Mouse (Mus musculus) gastrocnemius, postnatal 10 days (tissue): ENCODE results near the gene Vmp1. TPM values are rescaled to one million over a fixed set of nuclear protein-coding genes. Genes with fewer than 3 reads are reported as not detected.

Experiments used
- DNase-seq: peaks from one replicate; pipeline ENCODE4 v3.0.0; 2021; ENCODE audit warnings: mixed read lengths
- long read RNA-seq, 2 experiments: library from polyadenylated mRNA; stranded (forward); transcript quantifications; one replicate each; pipeline ENCODE4 v2.0.0; 2021
- total RNA-seq, 2 experiments: library from RNA; stranded (reverse); gene quantifications; 2 replicates each; pipeline ENCODE4 v1.2.3; 2021

Gene Vmp1
- total RNA-seq: 10 to 100 TPM; 55.6 to 58.5 TPM
- long read RNA-seq, experiment 1, transcript Vmp1-201 (12 exons, 2,787 nt): major isoform, 81 of 86 reads
- long read RNA-seq, experiment 1, partial matches to known transcripts: 3 of 86 reads
- long read RNA-seq, experiment 1, other reads (novel, unspliced or antisense): 2 of 86 reads
- long read RNA-seq, experiment 2, transcript Vmp1-201 (12 exons, 2,787 nt): major isoform, 81 of 94 reads
- long read RNA-seq, experiment 2, partial matches to known transcripts: 2 of 94 reads
- long read RNA-seq, experiment 2, other reads (novel, unspliced or antisense): 11 of 94 reads

DNA sequence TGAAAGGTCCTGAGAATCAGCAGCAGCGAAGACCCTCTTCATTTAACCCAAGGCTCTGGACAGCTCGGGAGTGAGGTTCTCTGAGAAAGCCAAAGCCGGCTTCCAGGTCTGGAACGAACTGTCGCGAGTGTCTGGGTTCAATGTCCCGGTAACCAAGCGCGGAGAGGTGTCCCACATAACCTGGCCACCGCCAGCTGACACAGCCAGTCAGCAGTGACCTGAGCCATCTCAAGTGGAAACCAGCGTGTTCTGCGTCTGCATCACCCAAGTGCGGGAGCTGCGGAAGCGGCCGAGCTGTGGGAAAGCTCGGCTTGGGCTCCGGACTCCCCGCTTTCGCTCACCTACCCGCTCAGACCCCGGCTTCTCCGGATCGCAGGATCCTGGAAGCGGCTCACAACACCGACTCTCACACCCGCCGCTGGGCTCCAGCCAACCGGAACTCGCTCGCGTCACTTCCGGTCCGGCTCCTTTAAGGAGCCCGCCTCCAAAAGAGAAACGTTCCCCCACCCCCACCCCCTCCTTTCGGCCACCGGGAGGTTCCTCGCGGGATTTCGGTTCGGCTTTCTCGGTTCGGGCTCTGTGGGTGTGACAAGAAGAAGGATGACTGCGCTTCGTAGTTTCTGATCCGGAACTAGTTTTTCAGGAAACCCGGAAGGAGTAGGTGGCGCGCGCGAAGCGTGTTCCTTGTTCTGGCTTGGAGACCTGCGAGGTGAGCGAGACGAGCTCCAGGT, at the start of gene Vmp1, which contains the start of gene Ptrh2:
Gene Vmp1 (minus strand): TSS at position 442 of the 731 bp plus-strand sequence.
Gene Ptrh2 (plus strand): TSS at position 591 of the 731 bp plus-strand sequence.
- DNase-seq: peak; percentile 97

DNA sequence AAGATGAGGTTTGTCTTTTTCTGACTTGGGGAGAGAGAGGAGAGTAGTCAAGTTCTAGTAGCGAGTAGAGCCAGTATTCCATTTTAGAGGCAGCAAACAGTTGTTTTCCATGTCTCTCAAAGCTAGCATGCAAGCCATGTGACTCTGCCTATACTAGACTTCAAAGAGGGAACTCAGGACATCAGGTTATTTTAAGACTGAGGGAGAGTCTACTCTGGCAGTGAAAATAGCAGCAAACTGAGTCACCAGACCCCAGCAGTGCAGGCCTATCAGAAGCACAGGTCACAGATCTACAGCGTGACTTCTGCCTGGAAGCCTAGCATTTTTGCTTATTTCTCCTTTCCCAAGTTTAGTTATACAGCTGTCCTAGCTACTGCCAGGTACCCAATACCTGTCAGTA, 47.8 kb upstream of the Vmp1 start:
- no peak for DNase-seq

DNA sequence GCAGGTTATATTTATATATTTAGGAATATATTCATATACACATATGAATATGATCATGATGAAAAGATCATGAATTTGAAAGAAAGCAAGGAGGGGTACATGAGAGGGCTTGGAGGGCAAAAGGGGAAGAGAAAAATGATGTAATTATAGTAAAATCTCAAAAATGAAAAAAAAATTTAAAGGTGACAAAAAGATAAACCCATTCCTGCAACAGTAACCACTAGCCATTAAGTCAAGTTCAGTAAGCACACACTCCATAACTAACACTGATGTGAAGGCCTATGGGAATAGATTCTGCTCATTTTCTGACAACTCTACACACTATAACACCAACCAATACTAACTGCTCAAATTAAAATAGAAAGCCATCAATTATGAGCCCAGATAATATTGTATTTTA, 42.0 kb upstream of the Vmp1 start:
- no peak for DNase-seq

DNA sequence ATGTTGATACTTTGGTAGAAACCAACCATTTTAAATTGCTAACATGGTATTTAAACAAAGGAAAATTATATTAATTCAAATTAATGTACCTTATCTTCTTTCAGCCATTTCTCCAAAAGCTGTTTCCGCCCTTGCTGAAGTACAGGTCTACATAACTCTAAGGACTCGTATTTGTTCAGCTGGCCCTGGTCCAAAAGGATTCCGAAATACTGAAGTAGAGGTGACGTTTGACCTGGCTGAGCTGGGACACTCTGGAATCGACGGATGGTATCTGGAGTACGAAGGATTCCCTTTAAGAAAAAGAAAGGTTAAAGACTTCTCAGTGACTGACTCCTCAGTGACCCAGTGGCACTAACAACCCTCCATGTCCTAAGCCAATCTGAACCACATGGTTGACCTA, 41.3 kb upstream of the Vmp1 start:
- DNase-seq: no peak

DNA sequence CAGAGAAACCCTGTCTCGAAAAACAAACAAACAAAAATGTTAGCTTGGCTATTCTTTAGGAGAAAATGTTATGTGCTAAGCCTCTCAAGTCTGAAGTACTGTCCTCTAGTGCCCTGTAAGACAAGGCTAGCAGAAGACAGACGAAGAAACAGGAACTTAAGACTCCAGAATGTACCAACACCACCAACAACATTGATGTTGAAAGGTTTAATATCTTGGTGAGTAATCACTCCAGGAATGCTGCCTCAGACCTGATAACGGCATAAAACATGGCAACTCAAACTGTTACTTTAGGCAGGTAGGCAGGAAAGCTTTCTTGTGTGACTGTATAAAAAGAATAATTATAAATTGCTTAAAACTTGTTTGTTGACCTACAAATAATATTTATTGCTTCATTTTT, 40.4 kb upstream of the Vmp1 start:
- no peak for DNase-seq

DNA sequence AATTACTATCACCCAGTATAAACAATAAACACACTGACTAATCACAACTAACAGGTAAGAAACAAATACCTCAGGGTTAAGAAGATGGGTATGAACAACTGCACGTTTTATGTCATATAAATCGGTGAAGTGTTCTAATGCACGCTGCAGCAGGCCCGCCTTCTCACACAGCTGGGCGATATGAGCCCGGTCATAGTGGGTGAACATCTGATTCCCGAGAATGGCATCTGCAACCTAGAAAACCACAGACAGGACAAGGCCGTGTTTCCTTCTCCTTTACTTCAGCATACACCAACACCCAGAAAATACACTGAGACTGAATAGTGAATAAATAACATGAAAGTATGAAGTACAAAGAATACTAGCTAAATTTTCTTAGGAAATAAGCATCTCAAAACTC, 35.8 kb upstream of the Vmp1 start:
- DNase-seq: no peak

DNA sequence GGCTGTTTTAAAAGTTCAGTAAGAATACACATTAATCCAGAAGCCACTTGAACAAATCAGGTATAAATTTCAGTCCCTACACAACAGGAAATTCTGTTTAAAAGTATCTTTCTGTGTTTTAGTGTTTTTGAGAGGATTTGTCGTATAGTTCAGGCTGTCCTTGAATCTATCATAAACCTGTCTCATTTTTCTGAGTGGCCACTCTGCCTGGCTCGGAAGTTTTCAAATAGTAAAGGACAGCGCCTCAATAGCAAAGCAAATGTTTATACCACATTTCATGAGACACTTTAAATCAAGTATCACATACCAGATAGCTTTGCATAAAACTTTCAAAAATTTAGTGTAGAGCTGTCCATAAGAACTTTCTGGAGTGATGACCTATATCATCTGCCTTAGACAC, 34.7 kb upstream of the Vmp1 start:
- DNase-seq: no peak

DNA sequence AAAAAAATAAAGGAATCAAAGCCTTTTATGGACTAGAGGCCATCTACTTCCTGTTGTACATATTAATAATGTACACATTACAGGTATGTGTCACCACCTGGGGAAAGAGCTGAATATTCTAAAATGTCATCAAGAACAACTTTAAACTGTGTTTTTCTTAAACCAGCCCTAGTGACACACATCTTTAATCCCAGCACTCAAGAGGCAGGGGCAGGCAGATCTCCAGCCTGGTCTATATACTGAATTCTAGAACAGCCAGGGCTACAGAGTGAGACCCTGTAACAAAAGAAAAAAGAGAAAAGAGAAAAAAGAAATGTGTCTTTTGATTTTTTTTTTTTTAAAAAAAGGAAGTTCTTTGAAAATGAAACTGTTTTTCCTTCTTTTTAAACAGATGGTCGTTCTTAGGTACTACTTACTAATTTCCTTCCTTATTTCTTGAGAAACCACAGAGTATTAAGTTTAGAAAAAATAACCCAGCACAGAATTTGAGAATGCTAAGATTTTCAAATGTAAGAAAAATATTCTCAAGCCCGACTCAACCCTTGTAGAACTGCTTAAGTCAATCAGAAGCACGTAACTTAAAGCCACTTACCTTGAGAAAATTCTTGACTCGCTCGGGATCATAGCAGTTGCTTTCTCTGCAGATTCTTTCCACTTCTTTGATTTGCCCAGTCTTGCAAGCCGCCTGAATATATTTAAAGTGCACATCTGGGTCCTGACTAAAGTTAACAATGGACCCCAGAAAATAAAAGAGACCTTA, 33.9 kb upstream of the Vmp1 start:
- DNase-seq: no peak

DNA sequence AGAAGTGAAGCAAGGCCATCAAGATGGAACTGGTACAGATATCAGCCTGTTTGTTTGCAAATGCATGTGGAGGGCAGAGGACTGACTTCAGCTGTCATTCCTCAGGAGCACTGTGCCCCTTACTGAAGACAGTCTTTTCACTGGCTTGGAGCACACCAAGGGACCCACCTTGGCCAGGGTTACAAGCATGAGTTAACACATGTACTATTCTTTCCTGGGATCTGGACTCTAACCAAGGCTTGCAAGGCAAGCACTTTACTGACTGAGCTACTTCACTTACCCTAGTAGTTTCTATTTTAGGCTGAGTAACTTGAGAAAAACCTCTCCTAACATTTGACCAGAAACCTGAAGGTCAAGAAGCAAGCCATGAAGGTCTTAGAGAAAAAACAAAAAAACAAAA, 31.0 kb upstream of the Vmp1 start:
- DNase-seq: peak; percentile 4

DNA sequence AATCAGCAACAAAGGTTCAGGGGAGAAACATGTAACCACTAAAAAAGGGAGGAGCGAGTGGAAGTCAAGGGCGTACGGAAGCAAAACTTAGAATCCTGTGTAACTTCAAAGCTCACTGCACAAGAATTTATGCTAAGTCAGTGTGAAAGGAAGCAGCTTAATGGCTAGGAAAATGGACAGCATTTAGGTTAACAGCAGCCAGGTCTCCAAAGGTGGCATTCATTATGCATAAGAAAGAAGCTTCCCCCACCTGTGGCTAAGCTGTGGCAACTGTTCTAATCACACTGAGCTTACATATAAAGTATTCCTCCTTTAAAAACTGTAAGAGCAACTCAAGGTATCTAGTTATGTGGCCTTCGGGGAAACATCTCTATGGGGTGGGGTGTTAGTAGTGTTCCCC, 17.5 kb upstream of the Vmp1 start:
- no peak for DNase-seq

DNA sequence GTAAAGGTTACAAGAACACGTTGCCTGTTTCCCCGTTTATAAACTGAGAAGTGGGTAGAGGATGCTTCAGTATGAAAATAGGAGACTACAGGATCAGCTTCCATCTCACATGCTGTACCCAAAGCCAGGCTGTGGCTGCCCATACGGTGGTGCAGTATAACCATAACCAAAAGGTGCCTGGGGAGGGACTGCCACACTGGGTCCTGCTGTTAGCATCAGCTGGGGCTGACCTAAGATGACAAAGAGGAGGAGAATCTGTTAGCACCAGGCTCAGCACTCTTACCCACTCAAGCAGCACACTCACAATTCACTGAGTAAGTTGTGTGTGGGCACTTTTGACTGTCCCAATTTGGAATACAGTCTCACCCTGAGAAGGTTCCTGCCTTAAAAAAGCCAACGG, 11.8 kb upstream of the Vmp1 start:
- DNase-seq: no peak

DNA sequence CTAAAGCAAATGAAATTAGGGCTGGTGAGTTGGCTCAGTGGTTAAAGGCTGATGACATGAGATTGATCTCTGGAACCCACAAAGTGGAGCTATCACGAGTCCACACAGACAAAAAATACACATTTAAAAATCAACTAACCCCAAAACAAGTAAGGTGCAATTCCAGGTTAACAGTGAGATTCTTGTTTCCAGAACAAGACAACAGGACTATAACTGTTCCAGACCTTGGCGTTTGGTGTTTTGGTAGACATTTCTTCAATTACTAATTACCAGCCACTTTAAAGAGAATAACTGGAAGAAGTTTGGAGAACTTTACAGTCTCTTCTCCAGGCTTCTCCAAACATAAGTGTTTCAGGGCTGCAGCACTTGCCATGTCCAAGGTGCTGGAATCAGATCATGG, 8.9 kb upstream of the Vmp1 start:
- no peak for DNase-seq

DNA sequence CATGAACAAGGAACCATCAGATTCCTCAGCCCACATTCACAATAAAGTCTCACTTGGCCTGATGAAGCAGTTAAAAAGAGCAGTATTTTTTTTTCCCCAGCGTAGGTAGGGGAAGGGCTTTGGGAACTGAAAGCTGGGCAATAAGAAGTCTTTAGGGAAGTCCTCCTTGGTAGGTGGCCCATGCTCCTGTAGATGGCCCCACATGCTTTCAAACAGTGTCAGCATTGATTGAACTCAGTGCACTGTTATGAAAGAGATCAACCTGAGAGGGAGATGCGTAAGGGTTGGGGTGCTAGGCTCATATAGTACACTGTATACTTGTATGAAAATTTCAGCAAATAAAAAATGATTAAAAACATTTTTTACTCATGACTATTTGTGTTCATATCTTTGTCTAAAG, 8.3 kb upstream of the Vmp1 start:
- no peak for DNase-seq

DNA sequence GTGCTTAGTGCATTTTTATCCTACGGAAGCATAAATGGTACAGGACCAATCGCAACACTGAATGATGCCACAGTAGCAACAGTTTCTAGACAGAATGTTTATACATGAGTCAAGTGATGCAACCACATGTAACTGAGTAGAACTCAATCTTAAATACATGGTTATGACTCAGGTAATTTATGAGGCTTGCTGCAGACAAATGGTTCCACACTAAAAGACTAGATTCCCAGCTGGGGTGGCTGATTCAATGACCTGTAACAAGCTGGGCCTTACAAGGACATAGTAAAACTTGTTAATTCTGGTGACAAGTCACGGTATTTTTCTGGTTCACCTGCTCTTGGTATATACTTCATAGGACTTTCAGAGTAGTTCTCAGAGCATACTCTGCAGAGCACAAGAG, 7.8 kb upstream of the Vmp1 start:
- DNase-seq: no peak

DNA sequence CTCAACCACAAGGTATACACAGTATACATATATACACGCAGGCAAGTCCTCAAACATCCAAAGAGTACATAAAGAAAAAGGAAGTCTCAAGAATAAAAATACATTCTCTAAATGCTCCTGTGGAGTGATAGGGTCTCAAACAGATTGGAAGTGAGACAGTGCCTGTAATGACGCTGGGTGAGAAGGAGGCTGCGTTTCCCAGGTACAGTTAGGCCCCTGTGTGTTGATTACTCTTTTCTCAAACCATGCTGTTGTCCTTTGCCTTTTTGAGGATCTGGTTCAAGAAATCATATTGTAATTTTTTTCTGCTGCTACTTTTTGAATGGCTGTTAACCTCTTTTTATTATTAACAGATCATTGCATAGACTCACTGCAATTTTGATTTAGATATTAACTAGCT, 6.7 kb upstream of the Vmp1 start:
- DNase-seq: no peak

DNA sequence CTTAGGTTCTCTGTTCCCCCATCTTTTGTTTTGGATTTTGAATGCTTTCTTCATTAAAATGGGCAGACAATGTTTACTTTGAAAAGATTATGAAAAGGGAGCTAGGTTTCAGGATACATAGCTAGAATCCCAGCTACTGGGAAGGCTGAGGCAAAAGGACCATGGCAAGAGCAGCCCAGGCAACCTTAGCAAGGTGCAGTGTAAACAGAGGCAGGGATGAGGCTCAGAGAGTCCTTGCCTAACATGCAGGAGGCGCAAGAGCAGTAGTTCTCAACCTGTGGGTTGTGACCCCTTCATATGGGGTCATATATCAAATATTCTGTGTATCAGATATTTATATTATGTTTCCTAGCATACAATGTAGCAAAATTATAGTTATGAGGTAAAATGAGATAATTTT, 1.7 kb upstream of the Vmp1 start:
- no peak for DNase-seq

DNA sequence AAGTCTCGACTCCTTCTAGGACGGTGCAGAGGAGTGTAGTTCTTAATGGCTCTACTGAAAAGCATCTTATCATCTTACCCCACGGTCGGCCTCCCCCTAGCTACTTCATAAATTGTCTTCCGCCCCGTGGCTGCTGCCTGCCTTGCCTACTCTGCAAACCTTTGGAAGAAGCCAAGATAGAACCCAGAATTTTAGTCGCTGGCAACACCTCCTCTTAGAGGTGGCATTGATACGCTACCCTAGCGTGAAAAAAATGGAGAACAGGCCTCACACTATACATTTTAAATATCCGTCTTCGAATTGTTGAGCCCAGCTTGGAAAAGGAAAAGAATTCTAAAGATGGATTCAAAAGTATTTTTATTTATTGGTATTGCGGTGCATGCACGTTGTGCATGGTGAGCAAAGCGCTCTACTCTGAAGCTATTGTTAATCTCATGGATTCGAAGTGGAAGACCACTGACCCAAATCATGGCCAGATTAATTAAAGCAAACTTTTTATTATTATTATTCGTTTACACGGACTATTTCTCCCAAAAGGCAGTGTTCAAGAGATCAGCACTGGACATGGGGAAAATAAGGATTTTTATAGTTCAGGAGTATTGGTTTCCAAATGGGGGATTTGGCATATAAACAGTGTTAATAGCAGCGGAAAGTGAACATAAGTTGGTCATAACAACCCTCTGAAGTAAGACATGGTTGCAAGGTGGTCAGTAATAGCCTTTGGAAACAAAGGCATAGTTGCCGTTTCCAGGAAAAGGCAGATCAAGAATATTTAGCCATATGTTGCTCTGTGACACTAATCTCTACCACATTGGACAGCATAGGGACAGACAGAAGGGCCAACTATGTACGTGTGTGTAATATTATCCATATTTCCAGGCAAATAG, 733 bp upstream of the Vmp1 start:
- DNase-seq: no peak

DNA sequence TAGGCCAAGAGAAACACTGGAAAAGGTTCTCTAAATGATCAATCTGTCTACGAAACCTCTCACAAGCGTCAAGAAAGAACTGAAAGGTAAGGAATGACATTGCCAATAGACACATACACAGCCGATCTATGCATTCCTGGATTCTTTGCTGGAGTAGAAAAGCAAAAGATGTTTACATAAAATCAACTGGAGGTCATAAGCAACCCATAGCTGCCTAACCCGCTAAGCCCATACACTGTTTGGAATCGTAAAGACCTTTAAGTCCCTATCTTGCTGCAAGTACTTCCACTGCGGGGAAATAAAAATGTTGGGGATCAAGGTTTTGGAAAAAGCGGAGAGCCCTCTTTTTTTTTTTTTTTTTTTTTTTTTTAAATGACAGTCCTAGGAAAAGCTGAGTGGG, 775 bp downstream of the Vmp1 start:
- no peak for DNase-seq

DNA sequence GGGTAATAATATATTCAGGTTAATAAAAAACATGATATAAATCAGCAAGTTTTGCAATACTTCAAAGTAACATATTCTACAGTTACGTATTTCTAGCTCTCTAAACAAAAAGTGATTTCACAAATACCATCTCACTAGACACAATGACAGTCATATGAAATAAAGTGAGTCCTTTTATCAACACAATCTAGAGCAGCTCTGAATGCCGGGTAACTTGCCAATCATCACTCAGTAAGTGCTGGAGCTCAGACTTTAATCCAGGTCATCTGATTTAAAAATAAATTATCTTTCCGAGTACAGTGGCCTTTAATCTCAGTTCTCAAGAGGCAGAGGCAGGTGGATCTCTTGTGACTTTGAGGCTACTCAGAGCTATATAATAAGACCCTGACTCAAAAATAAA, 2.2 kb downstream of the Vmp1 start:
- DNase-seq: no peak

DNA sequence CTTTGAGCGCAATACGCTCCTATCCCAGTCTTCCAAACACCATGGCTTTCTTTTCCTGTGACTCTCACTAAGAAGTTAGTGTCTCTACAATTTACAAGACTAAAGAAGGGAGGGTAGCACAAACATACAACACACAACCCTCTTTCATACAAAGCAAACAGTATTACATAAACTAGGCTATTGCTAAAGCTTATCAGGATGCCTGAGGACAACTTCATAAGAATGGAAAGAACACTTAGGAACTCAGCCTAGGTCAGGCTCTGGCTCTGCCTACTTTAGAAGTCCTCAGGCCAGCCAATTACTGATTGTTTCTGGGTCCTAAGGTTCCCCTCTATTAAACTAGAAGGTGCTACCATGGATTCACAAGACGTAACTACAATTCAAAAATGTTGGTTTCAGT, 2.9 kb downstream of the Vmp1 start:
- no peak for DNase-seq

DNA sequence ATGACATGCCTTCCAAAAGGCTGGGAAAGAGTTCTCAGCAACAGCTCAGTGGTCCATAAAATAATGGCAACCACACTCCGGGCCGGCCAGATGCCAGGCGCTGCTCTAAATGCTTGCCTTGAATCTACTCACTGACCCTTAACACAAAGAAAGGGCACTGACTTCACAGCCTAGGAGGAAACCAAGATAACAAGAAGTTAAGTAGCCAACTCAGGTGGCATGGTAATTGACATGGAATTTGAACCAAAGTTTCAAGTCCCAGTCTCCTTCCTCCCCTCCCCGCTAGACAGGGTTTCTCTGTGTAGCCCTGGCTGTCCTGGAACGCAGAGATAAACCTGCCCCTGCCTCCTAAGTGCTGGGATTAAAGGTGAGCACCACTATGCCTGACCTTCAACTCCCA, 4.7 kb downstream of the Vmp1 start:
- no peak for DNase-seq

DNA sequence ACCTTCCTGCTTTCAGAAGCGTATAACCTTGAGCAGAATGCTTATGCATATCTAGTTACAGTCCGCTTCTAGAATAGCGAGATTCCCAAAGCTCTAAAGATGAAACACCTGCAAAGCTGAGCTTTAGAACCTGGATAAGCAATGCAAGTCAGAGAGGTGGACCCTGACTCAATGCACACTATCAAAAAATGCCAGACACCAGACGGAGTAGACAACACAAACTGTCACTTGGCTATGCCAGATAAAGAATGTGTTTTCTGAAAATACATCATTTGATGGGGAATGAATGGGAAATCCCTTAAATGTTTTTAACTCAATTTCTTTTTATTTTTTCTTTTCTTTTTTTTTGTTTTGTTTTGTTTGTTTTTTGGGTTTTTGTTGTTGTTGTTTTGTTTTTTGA, 8.1 kb downstream of the Vmp1 start:
- no peak for DNase-seq
